Mouse (Mus musculus): ENCODE data around the gene Fst.

The Fst gene

GRCm38 (mm10) chr13:114412326-114412725, 46.4 kb downstream of the Fst start:
- no peak for DNase-seq

GRCm38 (mm10) chr13:114406866-114407265, 51.9 kb downstream of the Fst start:
- DNase-seq, result no peak

GRCm38 (mm10) chr13:114406424-114406823, 52.3 kb downstream of the Fst start:
- DNase-seq, result no peak

- DNase-seq, result no peak
Observed at GRCm38 (mm10) chr13:114405100-114405715, 53.5 kb downstream of the Fst start.
